Mouse (Mus musculus) small intestine, adult 2 months (tissue): Measurements from ENCODE around the gene Anapc10.
A peak's percentile ranks its signal among the peaks of the same experiment; 100 is the strongest.

Experiments used
- CTCF ChIP-seq: fragments of 200-500 bp; IDR thresholded peaks from 2 replicates; pipeline ENCODE4 v1.5.1; 2012; ENCODE audit warnings: low read depth, mild to moderate bottlenecking, control low read depth, inconsistent platforms, low read length, moderate library complexity, mixed read lengths; ENCODE audit not compliant: insufficient replicate concordance, insufficient read length; ENCODE audit errors: extremely low read depth
- POLR2A ChIP-seq: fragments of 200-500 bp; IDR thresholded peaks from 2 replicates; pipeline ENCODE4 v1.6.1; 2012; ENCODE audit warnings: low read depth, mild to moderate bottlenecking, control low read depth, inconsistent platforms, low read length, moderate library complexity

GRCm38 (mm10) chr8:79711064-79711961 is at the start of gene Anapc10, which contains the start of gene Abce1:
- TF ChIP-seq CTCF (no peak), POLR2A (peak; percentile 65; the same call in 1 of the 2 replicates)
